Mouse (Mus musculus) neural tube, embryonic 12.5 days (tissue): ENCODE measurements around the gene Olfr571. TPM values are rescaled to one million over a fixed set of nuclear protein-coding genes. Genes with fewer than 3 reads are reported as not detected.
A peak's percentile ranks its signal among the peaks of the same experiment; 100 is the strongest.

Source experiments
- ATAC-seq: fragments of 200-750 bp; cut with Nextera tagmentation; 2 replicates; pipeline ENCODE4 v1.8.0; 2017; ENCODE audit warnings: low read depth, mild to moderate bottlenecking, moderate TSS enrichment, moderate library complexity; ENCODE audit not compliant: low FRiP score
- H3K27ac ChIP-seq: fragments of 300-500 bp; sonication (generic); 2 replicates; pipeline ENCODE4 v1.5.1; 2016
- H3K27me3 ChIP-seq: fragments of 300-500 bp; sonication (generic); replicated peaks from 2 replicates; pipeline ENCODE4 v1.6.1; 2016; ENCODE audit warnings: mild to moderate bottlenecking
- H3K36me3 ChIP-seq: fragments of 300-500 bp; sonication (generic); 2 replicates; pipeline ENCODE4 v1.6.1; 2016; ENCODE audit warnings: mild to moderate bottlenecking
- H3K4me1 ChIP-seq: fragments of 300-500 bp; sonication (generic); 2 replicates; pipeline ENCODE4 v1.6.1; 2016
- H3K4me2 ChIP-seq: fragments of 300-500 bp; sonication (generic); replicated peaks from 2 replicates; pipeline ENCODE4 v1.6.1; 2016; ENCODE audit warnings: mild to moderate bottlenecking
- H3K4me3 ChIP-seq: fragments of 300-500 bp; sonication (generic); 2 replicates; pipeline ENCODE4 v1.5.1; 2016
- H3K9ac ChIP-seq: fragments of 300-500 bp; sonication (generic); 2 replicates; pipeline ENCODE4 v1.6.1; 2016; ENCODE audit warnings: mild to moderate bottlenecking
- H3K9me3 ChIP-seq: fragments of 300-500 bp; sonication (generic); 2 replicates; pipeline ENCODE4 v1.6.1; 2016; ENCODE audit warnings: mild to moderate bottlenecking
- WGBS: fragments of 180-500 bp; shearing (Covaris S2); methylation state at CpG from one replicate; pipeline ENCODE4 v1.1.7; 2016; 5-methylcytosine and 5-hydroxymethylcytosine counted together
- polyA plus RNA-seq: library from polyadenylated mRNA; unstranded; fragments of >200 nt; fragmentation: Nextera tagmentation; extraction: Ambion mirVana; gene quantifications from 2 replicates; pipeline ENCODE4 v1.2.1, GENCODE M21; 2016

Olfr571 gene
- not detected in 2 replicates for polyA plus RNA-seq

DNA sequence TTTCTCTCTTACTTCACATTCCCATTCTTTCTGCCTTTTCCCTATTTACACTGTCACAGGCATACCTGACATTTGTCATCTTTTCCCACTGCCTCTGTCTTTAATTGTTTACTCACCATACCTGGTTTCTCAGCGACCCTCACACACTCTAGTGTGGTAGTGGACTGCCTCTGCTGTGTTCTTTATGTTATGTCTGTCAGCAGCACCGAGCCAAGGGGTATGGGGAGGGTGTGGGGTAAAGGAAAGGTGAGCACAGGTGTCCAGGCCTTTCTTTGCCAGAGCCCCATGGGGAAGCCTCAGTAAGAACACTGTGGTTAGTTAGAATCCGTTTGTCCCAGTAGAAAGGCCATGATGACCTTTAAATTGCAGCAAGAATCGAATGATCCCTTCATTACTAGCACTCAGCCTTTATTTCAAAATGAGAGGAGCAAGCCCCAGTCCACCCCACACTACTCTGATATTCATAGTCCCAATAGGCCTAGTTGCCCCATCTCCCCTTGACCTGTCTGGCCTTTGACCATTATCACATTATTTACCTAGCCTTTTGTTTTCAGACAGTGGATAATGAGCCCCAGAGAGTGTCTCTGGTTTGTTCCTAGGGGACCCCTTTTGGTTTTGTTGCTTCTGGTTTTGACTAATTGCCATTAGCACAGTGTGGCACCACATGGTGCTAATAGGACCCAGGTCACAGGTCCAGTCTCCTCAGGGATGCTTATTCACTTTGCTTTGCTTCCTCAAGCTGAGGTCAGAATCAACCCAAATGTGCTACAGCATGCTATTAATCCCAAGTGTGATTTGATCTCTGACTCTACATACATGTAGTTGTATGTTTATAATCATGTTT lies at the start of gene Olfr571:
TSS of gene Olfr571 (minus strand) at position 505 of the 844 bp plus-strand sequence.
- H3K4me3 ChIP-seq = no peak within 1 kb of the TSS
- H3K27me3 ChIP-seq = no peaks in the 10 kb centered on the region
- 47% methylated on average over 4 of the region's 4 CpGs for WGBS
- no peaks in the 10 kb centered on the region for H3K36me3 ChIP-seq
- no peaks in the 10 kb centered on the region for H3K4me1 ChIP-seq
- H3K9me3 ChIP-seq = no peaks in the 10 kb centered on the region
- peak; percentile 71 for ATAC-seq
- no peak within 1 kb of the TSS for H3K9ac ChIP-seq
- no peak within 1 kb of the TSS for H3K4me2 ChIP-seq
- no peak within 1 kb of the TSS for H3K27ac ChIP-seq

DNA sequence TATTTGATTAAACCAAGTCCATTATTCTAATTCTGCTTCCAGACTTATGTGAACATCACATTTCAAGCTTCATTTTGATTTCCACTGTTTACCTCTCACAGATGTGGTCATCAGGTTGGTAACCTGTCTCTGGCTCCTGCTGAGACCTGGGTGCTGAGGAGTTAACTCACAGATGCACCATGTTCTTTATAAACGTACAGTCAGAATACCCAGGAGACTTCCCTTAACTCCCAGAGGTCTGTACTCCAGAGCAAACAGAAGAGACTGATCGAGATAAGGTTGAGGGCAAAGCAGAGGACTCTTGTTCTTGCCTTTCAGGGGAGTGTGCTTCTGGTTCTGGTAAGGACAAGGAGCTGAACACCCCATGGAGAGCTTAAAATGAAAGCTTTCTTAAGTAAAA lies 45.0 kb upstream of the Olfr571 start, which contains the start of gene Olfr576:
TSS of gene Olfr576 (plus strand) at position 301 of the 400 bp plus-strand sequence.
- Histone ChIP-seq H3K9ac (no peak within 1 kb of the TSS), H3K27ac (no peak within 1 kb of the TSS), H3K9me3 (no peaks in the 10 kb centered on the region), H3K4me1 (no peaks in the 10 kb centered on the region), H3K27me3 (no peaks in the 10 kb centered on the region), H3K4me2 (no peak within 1 kb of the TSS), H3K4me3 (no peak within 1 kb of the TSS), H3K36me3 (no peaks in the 10 kb centered on the region)
- 64% methylated on average over 2 of the region's 2 CpGs for WGBS
- ATAC-seq = no peak

DNA sequence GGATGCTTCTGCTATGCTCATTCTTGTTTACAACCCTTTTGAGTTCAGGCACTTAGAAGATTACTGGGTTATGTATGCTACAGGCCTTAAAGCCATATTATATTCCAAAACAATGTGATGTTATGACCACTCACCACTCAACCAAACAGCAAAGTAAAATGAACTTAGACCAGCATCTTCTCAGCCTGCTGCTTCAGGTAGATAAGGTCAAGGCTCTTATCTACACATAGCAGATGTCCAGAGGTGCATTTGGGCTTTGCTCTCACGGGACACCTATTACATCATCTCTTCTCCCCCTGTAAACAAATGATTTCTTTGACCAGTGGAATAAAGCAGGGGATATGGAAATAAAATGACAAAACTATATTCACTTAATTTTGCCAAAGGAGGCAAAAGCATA lies 41.3 kb upstream of the Olfr571 start, which contains the start of gene Olfr575:
TSS of gene Olfr575 (minus strand) at position 183 of the 400 bp plus-strand sequence.
- H3K36me3 ChIP-seq = no peaks in the 10 kb centered on the region
- ATAC-seq = no peak
- H3K27me3 ChIP-seq = no peaks in the 10 kb centered on the region
- H3K4me3 ChIP-seq = no peak within 1 kb of the TSS
- H3K9ac ChIP-seq = no peak within 1 kb of the TSS
- no peak within 1 kb of the TSS for H3K27ac ChIP-seq
- no peaks in the 10 kb centered on the region for H3K9me3 ChIP-seq
- no peak within 1 kb of the TSS for H3K4me2 ChIP-seq
- no peaks in the 10 kb centered on the region for H3K4me1 ChIP-seq
- WGBS = 75% methylated on average over 1 of the region's 1 CpGs

DNA sequence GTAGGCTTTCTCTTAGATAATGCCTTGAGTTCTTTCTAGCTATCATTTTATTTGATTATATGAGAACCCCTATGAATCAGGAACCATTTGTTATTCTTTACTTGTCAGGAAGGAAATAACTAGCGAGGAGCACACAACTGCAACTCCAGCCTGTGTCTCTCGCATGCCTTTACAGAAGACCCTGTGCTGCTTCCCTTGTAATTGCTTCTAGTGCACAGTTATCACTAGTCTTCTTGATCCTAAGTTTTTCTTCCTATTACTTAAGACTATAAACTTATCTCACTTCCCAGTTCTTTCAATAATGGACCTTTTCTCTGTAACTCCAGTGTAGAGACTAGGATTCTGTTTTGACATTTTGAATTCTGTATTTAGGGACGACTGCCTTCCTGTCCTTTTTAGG lies 40.8 kb upstream of the Olfr571 start:
- Histone ChIP-seq H3K4me2 (no peak overlapping the region), H3K36me3 (no peaks in the 10 kb centered on the region), H3K27me3 (no peaks in the 10 kb centered on the region), H3K27ac (no peak overlapping the region), H3K9me3 (no peaks in the 10 kb centered on the region), H3K4me3 (no peak overlapping the region), H3K4me1 (no peaks in the 10 kb centered on the region), H3K9ac (no peak overlapping the region)
- no peak for ATAC-seq
- WGBS = 78% methylated on average over 3 of the region's 3 CpGs

DNA sequence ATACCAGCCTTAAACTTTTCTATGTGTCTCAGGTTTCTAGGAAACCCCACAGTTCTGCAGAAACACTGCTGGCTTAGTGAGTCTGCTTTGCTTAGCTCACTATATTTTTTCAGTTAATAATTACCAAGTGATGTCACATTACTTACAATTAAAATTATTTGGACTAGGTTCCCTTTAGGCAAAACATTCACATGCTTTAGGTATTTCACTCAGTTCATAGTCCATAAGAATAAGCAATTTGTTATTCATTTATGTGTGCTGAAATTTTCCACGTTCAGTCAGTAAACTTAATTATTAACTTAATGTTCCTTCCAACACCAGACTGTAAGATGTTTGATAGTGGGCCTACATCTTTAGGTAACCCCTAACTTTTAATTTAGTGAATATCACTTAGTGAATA lies 33.4 kb upstream of the Olfr571 start:
- Histone ChIP-seq H3K27ac (no peak overlapping the region), H3K36me3 (no peaks in the 10 kb centered on the region), H3K9me3 (no peaks in the 10 kb centered on the region), H3K27me3 (no peaks in the 10 kb centered on the region), H3K4me1 (no peaks in the 10 kb centered on the region), H3K4me2 (no peak overlapping the region), H3K4me3 (no peak overlapping the region), H3K9ac (no peak overlapping the region)
- ATAC-seq = no peak
- WGBS = 85% methylated on average over 1 of the region's 1 CpGs

DNA sequence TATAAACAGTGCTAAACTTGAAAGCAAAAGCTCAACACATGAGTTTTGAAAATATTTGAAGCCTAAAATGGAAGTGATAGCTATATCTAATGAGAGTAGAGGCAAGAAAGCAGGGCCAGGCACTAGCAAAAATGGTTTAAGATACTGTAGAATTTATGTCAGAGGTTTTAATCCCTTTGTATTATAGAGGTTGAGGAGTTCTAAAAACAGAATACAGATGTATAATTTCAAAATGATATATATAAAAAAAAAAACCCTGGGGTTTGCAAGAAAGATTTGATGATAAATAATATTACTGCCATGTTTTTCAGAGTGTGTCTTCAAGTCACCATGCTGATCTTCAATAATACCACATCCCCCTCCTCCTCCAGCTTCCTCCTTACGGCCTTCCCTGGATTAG lies 30.8 kb upstream of the Olfr571 start, which contains the start of gene Olfr574:
TSS of gene Olfr574 (plus strand) at position 301 of the 400 bp plus-strand sequence.
- no peaks in the 10 kb centered on the region for H3K4me1 ChIP-seq
- no peaks in the 10 kb centered on the region for H3K27me3 ChIP-seq
- no peak within 1 kb of the TSS for H3K4me3 ChIP-seq
- ATAC-seq = no peak
- H3K27ac ChIP-seq = no peak within 1 kb of the TSS
- no peaks in the 10 kb centered on the region for H3K36me3 ChIP-seq
- WGBS = 92% methylated on average over 1 of the region's 1 CpGs
- H3K4me2 ChIP-seq = no peak within 1 kb of the TSS
- H3K9ac ChIP-seq = no peak within 1 kb of the TSS
- no peaks in the 10 kb centered on the region for H3K9me3 ChIP-seq

DNA sequence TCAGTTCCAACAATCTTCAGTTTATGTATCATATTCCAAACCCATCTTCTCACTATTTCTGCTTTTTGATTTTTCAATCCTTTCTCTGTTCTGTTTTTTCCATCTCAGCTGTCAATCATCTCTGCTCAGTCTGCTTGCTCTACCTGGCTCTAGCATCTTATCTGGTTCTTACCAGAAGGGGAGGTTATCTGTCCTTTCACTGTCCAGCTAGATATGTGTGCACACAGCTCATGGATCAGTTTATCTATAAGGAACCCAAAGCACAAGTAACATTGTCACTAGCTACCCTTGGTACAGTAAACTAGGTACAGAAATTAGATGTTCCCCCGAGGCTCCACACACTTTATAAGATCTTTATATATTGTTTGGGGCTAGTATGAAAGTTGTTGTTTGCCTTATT lies 26.1 kb upstream of the Olfr571 start:
- 89% methylated on average over 1 of the region's 1 CpGs for WGBS
- no peaks in the 10 kb centered on the region for H3K27me3 ChIP-seq
- no peaks in the 10 kb centered on the region for H3K36me3 ChIP-seq
- H3K4me3 ChIP-seq = no peak overlapping the region
- H3K9me3 ChIP-seq = no peaks in the 10 kb centered on the region
- H3K4me1 ChIP-seq = no peaks in the 10 kb centered on the region
- H3K9ac ChIP-seq = no peak overlapping the region
- ATAC-seq = no peak
- no peak overlapping the region for H3K4me2 ChIP-seq
- no peak overlapping the region for H3K27ac ChIP-seq

DNA sequence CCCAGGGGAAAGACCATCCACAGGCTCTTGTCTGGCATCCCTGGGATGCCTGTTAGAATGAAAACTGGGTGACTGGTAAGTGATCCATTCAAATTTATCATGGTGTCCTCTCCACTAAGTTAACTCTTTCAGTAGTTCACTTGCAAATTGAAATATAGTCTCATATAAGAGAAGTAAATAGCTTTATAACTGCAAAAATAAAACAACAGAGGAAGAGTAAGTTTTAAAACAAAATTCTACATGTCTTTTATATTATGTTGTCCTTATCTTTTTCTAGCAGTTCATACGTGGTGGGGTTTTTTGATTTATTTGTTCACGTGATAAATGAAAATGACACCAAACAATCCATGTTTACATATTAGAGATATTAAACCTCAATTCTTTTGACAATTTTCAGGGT lies 25.1 kb upstream of the Olfr571 start, which contains the start of gene Olfr573-ps1:
TSS of gene Olfr573-ps1 (minus strand) at position 101 of the 400 bp plus-strand sequence.
- H3K36me3 ChIP-seq = no peaks in the 10 kb centered on the region
- no peaks in the 10 kb centered on the region for H3K27me3 ChIP-seq
- H3K9ac ChIP-seq = no peak within 1 kb of the TSS
- no peaks in the 10 kb centered on the region for H3K4me1 ChIP-seq
- 95% methylated on average over 2 of the region's 2 CpGs for WGBS
- H3K9me3 ChIP-seq = no peaks in the 10 kb centered on the region
- H3K27ac ChIP-seq = no peak within 1 kb of the TSS
- H3K4me2 ChIP-seq = no peak within 1 kb of the TSS
- no peak within 1 kb of the TSS for H3K4me3 ChIP-seq
- no peak for ATAC-seq

DNA sequence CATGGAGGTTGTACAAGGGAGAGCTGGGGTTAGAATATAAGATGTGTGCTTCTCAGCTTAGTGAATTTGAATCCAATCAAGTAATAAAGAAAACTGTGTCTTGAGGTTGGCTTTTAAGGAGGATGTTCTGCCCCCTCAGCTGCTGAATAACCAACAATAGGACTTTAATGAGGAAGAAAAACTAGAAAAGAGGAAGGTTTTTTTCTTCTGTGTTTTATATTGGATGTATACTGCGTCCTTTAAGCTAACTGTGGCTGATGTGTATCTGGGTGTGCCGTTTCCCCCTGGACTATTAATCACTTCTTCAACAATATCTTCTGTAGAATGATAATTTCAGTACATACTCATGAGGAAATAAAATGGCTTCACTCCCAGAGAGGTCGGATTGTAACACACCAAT lies 9.8 kb upstream of the Olfr571 start:
- Histone ChIP-seq H3K4me3 (no peak overlapping the region), H3K4me1 (no peaks in the 10 kb centered on the region), H3K4me2 (no peak overlapping the region), H3K27ac (no peak overlapping the region), H3K36me3 (no peaks in the 10 kb centered on the region), H3K9me3 (no peaks in the 10 kb centered on the region), H3K27me3 (no peaks in the 10 kb centered on the region), H3K9ac (no peak overlapping the region)
- 77% methylated on average over 3 of the region's 3 CpGs for WGBS
- ATAC-seq = no peak

DNA sequence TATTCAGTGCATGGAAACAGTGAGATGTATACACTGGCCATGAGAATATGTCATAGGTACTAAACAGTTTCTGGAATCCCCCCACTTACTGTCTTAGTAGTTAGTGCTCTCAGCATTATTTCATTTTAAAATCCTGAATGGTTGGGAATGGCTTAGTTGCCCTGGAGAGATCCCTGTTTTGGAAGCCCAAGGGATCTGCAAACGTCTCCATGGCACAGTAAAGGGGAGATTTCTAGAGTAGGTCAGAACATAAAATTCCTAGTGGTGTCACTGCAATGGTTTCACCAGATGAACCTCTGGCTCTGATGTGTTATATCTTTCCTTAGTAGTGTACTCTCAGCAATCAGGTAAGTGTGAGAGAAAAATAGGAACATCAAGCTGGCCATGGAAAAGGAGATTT lies 6.8 kb upstream of the Olfr571 start, which contains the start of gene Olfr572:
TSS of gene Olfr572 (plus strand) at position 301 of the 400 bp plus-strand sequence.
- Histone ChIP-seq H3K9ac (no peak within 1 kb of the TSS), H3K27me3 (no peaks in the 10 kb centered on the region), H3K27ac (no peak within 1 kb of the TSS), H3K9me3 (no peaks in the 10 kb centered on the region), H3K36me3 (no peaks in the 10 kb centered on the region), H3K4me2 (no peak within 1 kb of the TSS), H3K4me1 (no peaks in the 10 kb centered on the region), H3K4me3 (no peak within 1 kb of the TSS)
- ATAC-seq = no peak
- 67% methylated on average over 1 of the region's 1 CpGs for WGBS

DNA sequence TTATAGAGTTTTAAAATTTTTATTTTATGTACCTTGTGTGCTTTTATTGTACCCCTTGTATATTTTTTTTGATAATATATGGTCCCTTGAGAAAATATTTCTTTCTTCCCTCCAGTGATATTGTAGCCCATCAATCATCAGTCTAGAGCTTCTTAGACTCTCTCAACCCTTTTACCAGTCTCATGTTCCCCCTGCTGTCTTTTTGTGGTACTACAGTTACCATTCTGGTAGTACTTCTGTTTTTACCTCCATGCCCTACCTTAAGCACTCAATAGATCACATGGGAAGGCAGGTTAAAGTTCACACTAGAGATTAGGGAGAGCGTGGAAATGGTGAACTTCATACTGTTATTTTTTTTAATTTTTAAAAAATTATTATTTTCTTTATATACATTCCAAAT lies 2.3 kb upstream of the Olfr571 start:
- H3K27me3 ChIP-seq = no peaks in the 10 kb centered on the region
- H3K4me2 ChIP-seq = no peak overlapping the region
- H3K27ac ChIP-seq = no peak overlapping the region
- no peaks in the 10 kb centered on the region for H3K9me3 ChIP-seq
- H3K36me3 ChIP-seq = no peaks in the 10 kb centered on the region
- WGBS = 21% methylated on average over 1 of the region's 1 CpGs
- peak; percentile 54; the same call in 1 of the 2 replicates for ATAC-seq
- H3K4me1 ChIP-seq = no peaks in the 10 kb centered on the region
- no peak overlapping the region for H3K9ac ChIP-seq
- no peak overlapping the region for H3K4me3 ChIP-seq

DNA sequence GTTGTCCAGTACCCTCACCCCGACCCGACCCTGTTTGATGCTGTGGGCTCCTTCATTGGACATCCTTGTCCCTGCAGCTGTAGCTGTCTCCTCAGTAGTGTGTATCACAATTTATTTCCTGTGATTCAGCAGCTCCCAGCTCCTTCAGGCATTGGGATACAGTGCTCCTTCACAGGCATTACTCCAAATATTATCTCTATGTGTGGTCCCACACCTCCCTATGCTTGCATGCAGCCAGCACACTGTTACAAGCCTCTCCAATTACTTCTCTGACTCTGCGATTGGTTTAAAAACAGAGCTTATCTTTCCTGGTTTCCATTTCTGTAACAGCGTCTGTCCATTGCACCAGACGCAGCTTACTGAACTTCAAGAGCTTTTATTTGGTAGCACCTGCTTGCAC lies 931 bp downstream of the Olfr571 start:
- no peak overlapping the region for H3K27ac ChIP-seq
- no peaks in the 10 kb centered on the region for H3K27me3 ChIP-seq
- no peak overlapping the region for H3K4me3 ChIP-seq
- H3K4me2 ChIP-seq = no peak overlapping the region
- no peak for ATAC-seq
- H3K9me3 ChIP-seq = no peaks in the 10 kb centered on the region
- no peaks in the 10 kb centered on the region for H3K36me3 ChIP-seq
- 82% methylated on average over 5 of the region's 5 CpGs for WGBS
- no peaks in the 10 kb centered on the region for H3K4me1 ChIP-seq
- no peak overlapping the region for H3K9ac ChIP-seq
